Mouse (Mus musculus) E14TG2a.4 (cell line): Measurements from ENCODE around the gene Adk.

Experiments
- CTCF ChIP-seq: conservative IDR thresholded peaks from 2 replicates; pipeline ENCODE4 v1.5.1; 2014; ENCODE audit warnings: low read length
- POU5F1 ChIP-seq: IDR thresholded peaks from 2 replicates; pipeline ENCODE4 v1.6.1; 2014; ENCODE audit warnings: low read length, borderline replicate concordance

- TF ChIP-seq CTCF = no peak
- TF ChIP-seq POU5F1 = no peak
Observed at GRCm38 (mm10) chr14:21178356-21178755, 126.0 kb downstream of the Adk start.
